Mouse (Mus musculus) bone marrow macrophage, adult 2 months (primary cell): Measurements from ENCODE around the gene Pam16. TPM values are rescaled to one million over a fixed set of nuclear protein-coding genes. Genes with fewer than 3 reads are reported as not detected.

Experiments
- H3K27ac ChIP-seq: 2 replicates; pipeline ENCODE4 v1.5.1; 2012; ENCODE audit warnings: low read depth, low read length; ENCODE audit not compliant: insufficient read depth
- H3K4me1 ChIP-seq: 2 replicates; pipeline ENCODE4 v1.6.1; 2012; ENCODE audit warnings: low read length; ENCODE audit not compliant: control insufficient read depth, insufficient read depth
- H3K4me3 ChIP-seq: 2 replicates; pipeline ENCODE4 v1.5.1; 2012; ENCODE audit warnings: mild to moderate bottlenecking, low read length, moderate library complexity; ENCODE audit not compliant: insufficient read depth
- CTCF ChIP-seq: IDR thresholded peaks from 2 replicates; pipeline ENCODE4 v1.5.1; 2012; ENCODE audit warnings: low read depth, mild to moderate bottlenecking, low read length, moderate library complexity
- POLR2A ChIP-seq: IDR thresholded peaks from 2 replicates; pipeline ENCODE4 v1.6.1; 2012; ENCODE audit warnings: mild to moderate bottlenecking, low read depth, low read length, borderline replicate concordance
- polyA plus RNA-seq: library from polyadenylated mRNA; stranded (reverse); fragments of >200 nt; gene quantifications from 2 replicates; pipeline ENCODE4 v1.2.4, GENCODE M21; 2012; ENCODE audit not compliant: missing spikeins, insufficient read depth, insufficient read length

The Pam16 gene
- polyA plus RNA-seq, 1 experiment, result 27.3 TPM

- no peak overlapping the region for H3K27ac ChIP-seq
- H3K4me1 ChIP-seq, result no peaks in the 10 kb centered on the region
- H3K4me3 ChIP-seq, result no peak overlapping the region
- TF ChIP-seq POLR2A, result no peak
- TF ChIP-seq CTCF, result no peak
These were observed 22.9 kb upstream of the Pam16 start for GRCm38 (mm10) chr16:4647651-4648141.

GRCm38 (mm10) chr16:4646831-4647230 is 22.0 kb upstream of the Pam16 start:
- TF ChIP-seq POLR2A (no peak), CTCF (no peak)
- H3K27ac ChIP-seq, result no peak overlapping the region
- H3K4me1 ChIP-seq, result no peaks in the 10 kb centered on the region
- H3K4me3 ChIP-seq, result no peak overlapping the region

- TF ChIP-seq CTCF, result no peak
- no peak for TF ChIP-seq POLR2A
- H3K4me1 ChIP-seq, result no peaks in the 10 kb centered on the region
- no peak overlapping the region for H3K27ac ChIP-seq
- H3K4me3 ChIP-seq, result no peak overlapping the region
These were observed 21.1 kb upstream of the Pam16 start for GRCm38 (mm10) chr16:4645867-4646266.

GRCm38 (mm10) chr16:4643670-4644419 is 19.1 kb upstream of the Pam16 start:
- H3K27ac ChIP-seq, result no peak overlapping the region
- TF ChIP-seq CTCF (no peak), POLR2A (no peak)
- no peak overlapping the region for H3K4me3 ChIP-seq
- H3K4me1 ChIP-seq, result no peaks in the 10 kb centered on the region

GRCm38 (mm10) chr16:4642937-4643336 is 18.1 kb upstream of the Pam16 start:
- no peak overlapping the region for H3K4me3 ChIP-seq
- TF ChIP-seq CTCF (no peak), POLR2A (no peak)
- no peak overlapping the region for H3K27ac ChIP-seq
- H3K4me1 ChIP-seq, result no peaks in the 10 kb centered on the region

GRCm38 (mm10) chr16:4642190-4642589 is 17.4 kb upstream of the Pam16 start:
- H3K27ac ChIP-seq, result no peak overlapping the region
- H3K4me1 ChIP-seq, result no peaks in the 10 kb centered on the region
- no peak overlapping the region for H3K4me3 ChIP-seq
- no peak for TF ChIP-seq POLR2A
- no peak for TF ChIP-seq CTCF

GRCm38 (mm10) chr16:4641119-4641838 is 16.5 kb upstream of the Pam16 start:
- TF ChIP-seq POLR2A (no peak), CTCF (no peak)
- H3K27ac ChIP-seq, result no peak overlapping the region
- H3K4me3 ChIP-seq, result no peak overlapping the region
- no peaks in the 10 kb centered on the region for H3K4me1 ChIP-seq

GRCm38 (mm10) chr16:4640267-4641005 is 15.6 kb upstream of the Pam16 start:
- TF ChIP-seq POLR2A (no peak), CTCF (no peak)
- H3K27ac ChIP-seq, result no peak overlapping the region
- no peaks in the 10 kb centered on the region for H3K4me1 ChIP-seq
- no peak overlapping the region for H3K4me3 ChIP-seq

- Histone ChIP-seq H3K4me1 (no peaks in the 10 kb centered on the region), H3K27ac (no peak within 1 kb of the TSS), H3K4me3 (no peak within 1 kb of the TSS)
- TF ChIP-seq CTCF, result no peak
- no peak for TF ChIP-seq POLR2A
These were observed 15.0 kb upstream of the Pam16 start, which contains the start of the genes Vasn and Dnaja3 for GRCm38 (mm10) chr16:4639831-4640237. Vasn (plus strand) TSS chr16:4639941. Dnaja3 (plus strand) TSS chr16:4639989.

GRCm38 (mm10) chr16:4638891-4639390 is 14.2 kb upstream of the Pam16 start:
- no peaks in the 10 kb centered on the region for H3K4me1 ChIP-seq
- TF ChIP-seq CTCF (no peak), POLR2A (no peak)
- no peak overlapping the region for H3K4me3 ChIP-seq
- no peak overlapping the region for H3K27ac ChIP-seq
